Mouse (Mus musculus): ENCODE data around the gene Mast3.
A peak's percentile ranks its signal among the peaks of the same experiment; 100 is the strongest.
"Not testable (repeated sequence)": the region's sequence is repeated elsewhere in the genome, so short reads cannot be mapped to it uniquely, and the experiment has no call there.

The Mast3 gene

GRCm38 (mm10) chr8:70834071-70834470, 29.2 kb upstream of the Mast3 start:
- DNase-seq (ENCODE audit: low spot score in 2 of 2): no peak

DNA sequence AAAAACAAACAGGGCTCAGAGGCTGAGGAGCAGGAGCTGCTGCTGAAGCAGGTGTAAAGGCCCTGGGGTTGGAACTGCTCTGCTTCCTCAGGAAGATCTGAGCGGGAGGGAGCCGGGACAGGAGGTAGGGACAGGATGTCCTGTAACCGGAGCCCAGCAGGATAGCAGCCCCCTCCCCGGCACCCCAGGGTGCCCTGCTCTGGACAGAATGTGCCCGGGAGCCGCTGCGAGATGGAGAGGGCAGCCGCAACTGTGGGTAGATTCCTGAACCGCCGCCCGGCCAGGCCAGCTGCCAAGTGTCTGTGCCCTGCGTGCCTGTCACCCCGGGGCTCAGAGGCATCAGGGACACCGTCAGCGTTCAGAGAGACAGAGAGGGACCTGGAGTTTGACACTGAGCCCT, 28.7 kb upstream of the Mast3 start:
- no peak for DNase-seq (ENCODE audit: low spot score in 2 of 2)

GRCm38 (mm10) chr8:70833018-70833482, 28.2 kb upstream of the Mast3 start:
- no peak for DNase-seq (ENCODE audit: low spot score in 2 of 2)

DNA sequence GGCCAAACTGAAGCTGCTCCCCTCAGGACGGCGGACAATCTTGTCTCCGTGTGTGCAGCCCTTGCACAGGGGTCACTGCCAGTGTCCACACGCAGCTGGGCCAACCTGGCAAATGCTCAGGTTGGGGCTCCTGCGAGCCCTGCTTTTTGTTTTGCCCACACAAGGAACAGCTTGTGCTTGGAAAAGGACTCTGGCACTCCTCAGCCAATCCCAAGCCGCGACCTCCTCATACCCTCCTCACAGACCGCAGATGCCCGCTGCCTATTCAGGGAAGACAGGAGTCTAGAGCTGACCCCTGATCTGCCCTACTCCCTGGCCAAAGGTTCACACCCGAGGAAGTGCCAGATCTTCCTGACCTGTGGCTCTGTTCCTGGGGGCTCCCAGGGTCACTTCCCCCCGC, 27.5 kb upstream of the Mast3 start:
- DNase-seq (ENCODE audit: low spot score in 2 of 2): no peak

GRCm38 (mm10) chr8:70831517-70831916, 26.7 kb upstream of the Mast3 start:
- DNase-seq (ENCODE audit: low spot score in 2 of 2): no peak

GRCm38 (mm10) chr8:70827796-70828195, 22.9 kb upstream of the Mast3 start:
- DNase-seq (ENCODE audit: low spot score in 2 of 2): no peak

- DNase-seq (ENCODE audit: low spot score in 2 of 2): no peak
Observed at GRCm38 (mm10) chr8:70827010-70827409, 22.2 kb upstream of the Mast3 start.

GRCm38 (mm10) chr8:70825816-70826215, 21.0 kb upstream of the Mast3 start:
- DNase-seq (ENCODE audit: low spot score in 2 of 2): no peak

- DNase-seq (ENCODE audit: low spot score in 2 of 2): no peak
Observed at GRCm38 (mm10) chr8:70823802-70824201, 18.9 kb upstream of the Mast3 start.

GRCm38 (mm10) chr8:70822594-70822993, 17.7 kb upstream of the Mast3 start:
- not testable (repeated sequence) for DNase-seq (ENCODE audit: low spot score in 2 of 2)

DNA sequence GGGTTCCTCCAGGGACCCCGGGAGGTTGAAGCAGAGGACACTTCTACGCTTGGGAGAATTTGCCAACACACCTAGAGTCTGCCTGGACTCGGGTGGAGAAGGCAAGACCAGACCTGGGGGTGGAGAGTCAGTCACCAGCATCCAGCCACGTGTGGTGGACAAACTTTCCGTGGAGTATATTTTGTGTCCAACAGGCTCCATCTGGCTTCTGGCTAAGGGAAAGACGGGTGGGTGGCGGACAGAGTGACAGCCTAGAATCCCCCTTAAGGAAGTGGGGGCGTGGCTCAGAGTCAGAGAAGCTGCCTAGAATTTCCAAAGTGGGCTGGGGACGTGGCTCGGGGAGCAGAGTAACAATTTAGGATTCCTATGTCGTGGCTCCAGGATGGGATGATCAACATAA, 17.1 kb upstream of the Mast3 start:
- no peak for DNase-seq (ENCODE audit: low spot score in 2 of 2)

GRCm38 (mm10) chr8:70821399-70821962, 16.6 kb upstream of the Mast3 start:
- peak; percentile 57 to 75 for DNase-seq (ENCODE audit: low spot score in 2 of 2)

GRCm38 (mm10) chr8:70820101-70820935, 15.5 kb upstream of the Mast3 start:
- no peak for DNase-seq (ENCODE audit: low spot score in 2 of 2)

GRCm38 (mm10) chr8:70816679-70817078, 11.8 kb upstream of the Mast3 start:
- no peak for DNase-seq (ENCODE audit: low spot score in 2 of 2)

GRCm38 (mm10) chr8:70812885-70813284, 8.0 kb upstream of the Mast3 start:
- DNase-seq (ENCODE audit: low spot score in 2 of 2): no peak

- no peak for DNase-seq (ENCODE audit: low spot score in 2 of 2)
Observed at GRCm38 (mm10) chr8:70812055-70812454, 7.2 kb upstream of the Mast3 start.

- DNase-seq (ENCODE audit: low spot score in 2 of 2): no peak
Observed at GRCm38 (mm10) chr8:70810962-70811680, 6.3 kb upstream of the Mast3 start.

GRCm38 (mm10) chr8:70808955-70809701, 4.3 kb upstream of the Mast3 start:
- DNase-seq (ENCODE audit: low spot score in 2 of 2): no peak

DNA sequence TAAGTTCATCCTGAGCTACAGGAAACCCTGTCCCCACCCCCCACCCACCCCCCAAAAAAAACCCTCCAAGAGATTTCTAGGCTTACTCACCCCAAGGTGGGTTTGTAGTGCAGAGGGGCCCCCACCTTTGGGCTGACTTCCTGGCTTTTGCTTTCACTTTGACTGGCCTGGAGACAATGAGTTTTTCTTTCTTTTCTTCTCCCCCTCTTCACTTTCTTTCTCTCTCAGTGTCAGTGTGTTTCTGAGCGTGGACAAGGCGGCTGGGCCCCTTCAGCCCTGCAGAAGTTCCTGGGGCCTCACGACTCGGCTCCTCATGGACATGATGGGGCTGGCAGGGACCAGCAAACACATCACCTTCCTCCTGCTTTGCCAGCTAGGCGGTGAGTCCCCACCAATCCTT, 3.4 kb upstream of the Mast3 start, which contains the start of gene Il12rb1:
Gene Il12rb1 (plus strand): TSS at position 211 of the 400 bp plus-strand sequence.
- DNase-seq (ENCODE audit: low spot score in 2 of 2): no peak

DNA sequence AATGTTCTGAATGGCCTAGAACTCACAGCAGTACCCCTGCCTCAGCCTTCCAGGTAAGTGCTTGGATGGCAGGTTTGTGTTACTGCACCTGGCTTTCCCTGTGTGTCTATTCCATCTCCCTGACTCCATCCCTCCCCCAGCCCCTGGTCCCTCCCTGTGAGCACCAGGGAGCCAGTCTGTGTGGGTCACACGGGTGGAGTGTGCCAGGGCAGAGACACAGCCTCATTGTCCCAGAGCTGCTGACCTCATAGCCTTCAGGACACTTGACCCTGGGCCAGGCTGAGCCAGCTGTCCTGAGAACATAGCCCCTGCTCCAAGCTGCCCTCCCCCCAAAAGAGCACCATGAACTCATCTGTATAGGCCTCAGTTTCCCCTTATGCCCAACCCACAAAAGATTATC, 2.5 kb upstream of the Mast3 start:
- DNase-seq (ENCODE audit: low spot score in 2 of 2): no peak

DNA sequence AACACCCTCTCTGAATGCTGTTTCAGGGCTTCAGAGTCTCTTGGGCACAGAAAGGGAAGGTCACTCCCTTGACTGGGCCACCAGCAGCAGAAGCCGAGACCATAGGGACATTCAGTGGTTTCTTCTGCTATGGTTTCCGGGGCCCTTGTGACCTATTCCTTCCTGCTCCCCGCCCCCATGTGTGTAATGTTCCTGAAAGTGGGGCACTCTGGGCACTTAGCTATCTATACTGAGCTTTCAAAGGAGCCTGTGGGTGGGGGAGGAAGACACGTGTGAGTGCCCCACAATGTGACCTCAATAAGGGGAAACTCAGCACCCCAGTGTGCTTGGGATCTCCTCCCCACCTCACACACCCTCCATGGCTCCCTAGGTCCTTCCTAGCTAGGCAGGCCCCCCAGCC, 1.7 kb upstream of the Mast3 start:
- DNase-seq (ENCODE audit: low spot score in 2 of 2): no peak
